Mouse (Mus musculus) hindbrain, postnatal 0 days (tissue): ENCODE measurements at regions not wholly inside any gene's neighbourhood (a gene's known extent, or its start where the extent isn't known, plus 50 kb on each side); places are given as distances from the start of the nearest gene placed in this dataset.

ENCODE experiments used
- ATAC-seq: fragments of 200-750 bp; cut with Nextera tagmentation; 2 replicates; pipeline ENCODE4 v1.8.0; 2017; ENCODE audit warnings: mild to moderate bottlenecking, moderate TSS enrichment, moderate library complexity
- DNase-seq: peaks from one replicate; pipeline ENCODE4 v3.0.0-alpha.2; 2015; ENCODE audit warnings: low spot score
- H3K27ac ChIP-seq: fragments of 300-500 bp; sonication (generic); 2 replicates; pipeline ENCODE4 v1.5.1; 2014; ENCODE audit warnings: mild to moderate bottlenecking
- H3K27me3 ChIP-seq: fragments of 300-500 bp; sonication (generic); 2 replicates; pipeline ENCODE4 v1.6.1; 2014; ENCODE audit warnings: low read length, mixed read lengths; ENCODE audit not compliant: insufficient read depth
- H3K36me3 ChIP-seq: fragments of 300-500 bp; sonication (generic); 2 replicates; pipeline ENCODE4 v1.6.1; 2014; ENCODE audit warnings: low read length, mixed read lengths; ENCODE audit not compliant: insufficient read depth
- H3K4me1 ChIP-seq: fragments of 300-500 bp; sonication (generic); 2 replicates; pipeline ENCODE4 v1.6.1; 2014; ENCODE audit warnings: antibody characterized with exemption, low read length, mixed read lengths; ENCODE audit not compliant: insufficient read depth
- H3K4me2 ChIP-seq: fragments of 300-500 bp; sonication (generic); 2 replicates; pipeline ENCODE4 v1.6.1; 2014; ENCODE audit warnings: low read depth, mild to moderate bottlenecking, low read length, moderate library complexity, mixed read lengths
- H3K4me3 ChIP-seq: fragments of 300-500 bp; sonication (generic); 2 replicates; pipeline ENCODE4 v1.5.1; 2014; ENCODE audit warnings: low read length
- H3K9ac ChIP-seq: fragments of 300-500 bp; sonication (generic); replicated peaks from 2 replicates; pipeline ENCODE4 v1.6.1; 2014; ENCODE audit warnings: mild to moderate bottlenecking, low read length, moderate library complexity, mixed read lengths
- H3K9me3 ChIP-seq: fragments of 300-500 bp; sonication (generic); 2 replicates; pipeline ENCODE4 v1.6.1; 2016; ENCODE audit warnings: low read length, mixed read lengths
- CTCF ChIP-seq: IDR thresholded peaks from 2 replicates; pipeline ENCODE4 v1.5.1; 2016; ENCODE audit warnings: antibody characterized with exemption, control low read depth, low read depth
- WGBS: fragments of 180-500 bp; shearing (Covaris S2); extraction: QIAGEN DNeasy Blood & Tissue Kit; methylation state at CpG from one replicate; pipeline ENCODE4 v1.1.7; 2014; 5-methylcytosine and 5-hydroxymethylcytosine counted together

- Histone ChIP-seq H3K4me2 (no peak overlapping the region), H3K27ac (no peak overlapping the region), H3K36me3 (no peaks in the 10 kb centered on the region), H3K27me3 (no peaks in the 10 kb centered on the region), H3K9me3 (no peaks in the 10 kb centered on the region), H3K4me3 (no peak overlapping the region), H3K4me1 (no peaks in the 10 kb centered on the region), H3K9ac (no peak overlapping the region)
- no peak for DNase-seq
- no peak for TF ChIP-seq CTCF
- no peak for ATAC-seq
- 89% methylated on average over 7 of the region's 7 CpGs for WGBS
Observed at GRCm38 (mm10) chr2:178834986-178835385, 404.7 kb downstream of the Cdh26 start.

- Histone ChIP-seq H3K4me2 (no peak overlapping the region), H3K27me3 (no peaks in the 10 kb centered on the region), H3K9ac (no peak overlapping the region), H3K36me3 (no peaks in the 10 kb centered on the region), H3K4me3 (no peak overlapping the region), H3K27ac (no peak overlapping the region), H3K9me3 (no peaks in the 10 kb centered on the region), H3K4me1 (0 out of 2 replicates have a peak, but pooled peaks cover 14% of the 10 kb centered on the region)
- no peak for DNase-seq
- 20% methylated on average over 6 of the region's 6 CpGs for WGBS
- no peak for TF ChIP-seq CTCF
- ATAC-seq: no peak
Observed at GRCm38 (mm10) chr2:178838571-178838970, 408.2 kb downstream of the Cdh26 start.

GRCm38 (mm10) chr2:178840975-178841374 is 410.6 kb downstream of the Cdh26 start:
- peak; percentile 52 for ATAC-seq
- Histone ChIP-seq H3K4me1 (0 out of 2 replicates have a peak, but pooled peaks cover 14% of the 10 kb centered on the region), H3K4me3 (no peak overlapping the region), H3K36me3 (no peaks in the 10 kb centered on the region), H3K27me3 (no peaks in the 10 kb centered on the region), H3K9ac (no peak overlapping the region), H3K9me3 (no peaks in the 10 kb centered on the region), H3K27ac (no peak overlapping the region), H3K4me2 (no peak overlapping the region)
- WGBS: 32% methylated on average over 2 of the region's 2 CpGs
- peak; percentile 69 for DNase-seq
- TF ChIP-seq CTCF: no peak

GRCm38 (mm10) chr2:178842595-178842994 is 412.3 kb downstream of the Cdh26 start:
- no peak overlapping the region for H3K27ac ChIP-seq
- no peaks in the 10 kb centered on the region for H3K9me3 ChIP-seq
- no peak for TF ChIP-seq CTCF
- 40% methylated on average over 12 of the region's 12 CpGs for WGBS
- H3K4me1 ChIP-seq: 0 out of 2 replicates have a peak, but pooled peaks cover 14% of the 10 kb centered on the region
- no peak overlapping the region for H3K4me3 ChIP-seq
- H3K36me3 ChIP-seq: no peaks in the 10 kb centered on the region
- no peak overlapping the region for H3K4me2 ChIP-seq
- H3K27me3 ChIP-seq: no peaks in the 10 kb centered on the region
- DNase-seq: peak; percentile 40
- H3K9ac ChIP-seq: no peak overlapping the region
- 0 out of 2 replicates have a peak, but pooled peaks have one; percentile 15 for ATAC-seq

- no peak overlapping the region for H3K4me2 ChIP-seq
- ATAC-seq: no peak
- 87% methylated on average over 3 of the region's 3 CpGs for WGBS
Observed at GRCm38 (mm10) chr2:178843458-178843857, 413.1 kb downstream of the Cdh26 start.

GRCm38 (mm10) chr2:178844561-178844960 is 414.2 kb downstream of the Cdh26 start:
- Histone ChIP-seq H3K4me2 (no peak overlapping the region), H3K36me3 (no peaks in the 10 kb centered on the region), H3K27me3 (no peaks in the 10 kb centered on the region), H3K4me1 (0 out of 2 replicates have a peak, but pooled peaks cover 14% of the 10 kb centered on the region), H3K4me3 (no peak overlapping the region), H3K27ac (no peak overlapping the region), H3K9me3 (no peaks in the 10 kb centered on the region), H3K9ac (no peak overlapping the region)
- ATAC-seq: no peak
- no peak for TF ChIP-seq CTCF
- DNase-seq: no peak
- 81% methylated on average over 4 of the region's 4 CpGs for WGBS

More at GRCm38 (mm10) chr2:178843458-178843857, 413.1 kb downstream of the Cdh26 start:
- H3K9ac ChIP-seq: no peak overlapping the region
- H3K4me1 ChIP-seq: 0 out of 2 replicates have a peak, but pooled peaks cover 14% of the 10 kb centered on the region
- no peak for DNase-seq
- H3K36me3 ChIP-seq: no peaks in the 10 kb centered on the region
- no peak overlapping the region for H3K27ac ChIP-seq
- H3K27me3 ChIP-seq: no peaks in the 10 kb centered on the region
- no peaks in the 10 kb centered on the region for H3K9me3 ChIP-seq
- TF ChIP-seq CTCF: no peak
- H3K4me3 ChIP-seq: no peak overlapping the region

GRCm38 (mm10) chr2:178850320-178850719 is 420.0 kb downstream of the Cdh26 start:
- TF ChIP-seq CTCF: no peak
- WGBS: 80% methylated on average over 10 of the region's 10 CpGs
- DNase-seq (peak; percentile 35), ATAC-seq (peak; percentile 55)
- H3K36me3 ChIP-seq: no peaks in the 10 kb centered on the region
- H3K9me3 ChIP-seq: no peaks in the 10 kb centered on the region
- H3K27ac ChIP-seq: no peak overlapping the region
- H3K27me3 ChIP-seq: no peaks in the 10 kb centered on the region
- no peak overlapping the region for H3K9ac ChIP-seq
- H3K4me2 ChIP-seq: no peak overlapping the region
- H3K4me3 ChIP-seq: no peak overlapping the region
- no peaks in the 10 kb centered on the region for H3K4me1 ChIP-seq
